Mouse (Mus musculus) left cerebral cortex, postnatal 10 days (tissue): ENCODE measurements around the gene Sdf2l1. TPM values are rescaled to one million over a fixed set of nuclear protein-coding genes. Genes with fewer than 3 reads are reported as not detected.
A peak's percentile ranks its signal among the peaks of the same experiment; 100 is the strongest.

Source experiments
- DNase-seq, 2 experiments: peaks; one replicate each; pipeline ENCODE4 v3.0.0; 2021 to 2022; ENCODE audit warnings: low spot score in 2 of 2, mixed read lengths in 1 of 2; ENCODE audit errors: extremely low spot score in 1 of 2
- intact Hi-C: fragments of 180-260 bp; cut with DNase I; formaldehyde crosslinking; loops from one replicate; pipeline ENCODE4 v1.15.1; 2025
- total RNA-seq, 2 experiments: library from RNA; stranded (reverse); gene quantifications; 2 replicates each; pipeline ENCODE4 v1.2.3; 2021

Sdf2l1 gene
- total RNA-seq, 2 experiments from 2014 or later = 10.5 to 11.5 TPM

GRCm38 (mm10) chr16:17127292-17127691 is 4.9 kb downstream of the Sdf2l1 start:
- peak in 1 of 2 experiments; percentile 61 for DNase-seq
- intact Hi-C loops = no loop called here

GRCm38 (mm10) chr16:17124871-17125520 is 7.2 kb downstream of the Sdf2l1 start, which contains the start of gene 2610318N02Rik:
Gene 2610318N02Rik (minus strand): TSS chr16:17125167.
- intact Hi-C loops = no loop called here
- DNase-seq = peak; percentile 42 to 84

- no peak for DNase-seq
- intact Hi-C loops = no loop called here
These were observed 7.9 kb downstream of the Sdf2l1 start for GRCm38 (mm10) chr16:17124119-17124870.

- intact Hi-C loops = no loop called here
- no peak for DNase-seq
These were observed 10.6 kb downstream of the Sdf2l1 start for GRCm38 (mm10) chr16:17121569-17121968.

- intact Hi-C loops = no loop called here
- no peak for DNase-seq
These were observed 14.8 kb downstream of the Sdf2l1 start for GRCm38 (mm10) chr16:17117309-17117799.

GRCm38 (mm10) chr16:17110771-17111743 is 21.1 kb downstream of the Sdf2l1 start, which contains the start of gene Ppil2:
Gene Ppil2 (minus strand): TSS chr16:17111257.
- intact Hi-C loops = no loop called here
- peak; percentile 66 to 76 for DNase-seq

GRCm38 (mm10) chr16:17104600-17104999 is 27.6 kb downstream of the Sdf2l1 start:
- DNase-seq = no peak
- intact Hi-C loops = no loop called here

GRCm38 (mm10) chr16:17102630-17103220 is 29.5 kb downstream of the Sdf2l1 start:
- DNase-seq = no peak
- intact Hi-C loops = no loop called here

- DNase-seq = no peak
- intact Hi-C loops = loop anchor here (10.0 kb wide), 1 partner anchor 178 kb away; the partner anchor contains the start of gene Tmem191c
These were observed 35.2 kb downstream of the Sdf2l1 start for GRCm38 (mm10) chr16:17096938-17097337.

GRCm38 (mm10) chr16:17088346-17088745 is 43.8 kb downstream of the Sdf2l1 start:
- intact Hi-C loops = no loop called here

GRCm38 (mm10) chr16:17086669-17087193 is 45.5 kb downstream of the Sdf2l1 start:
- intact Hi-C loops = no loop called here
- no peak for DNase-seq

More at GRCm38 (mm10) chr16:17088346-17088745, 43.8 kb downstream of the Sdf2l1 start:
- no peak for DNase-seq

- DNase-seq = no peak
- intact Hi-C loops = no loop called here
These were observed 45.9 kb downstream of the Sdf2l1 start for GRCm38 (mm10) chr16:17086241-17086640.

GRCm38 (mm10) chr16:17085636-17086035 is 46.5 kb downstream of the Sdf2l1 start:
- DNase-seq = no peak
- intact Hi-C loops = no loop called here

GRCm38 (mm10) chr16:17082121-17082792 is 49.9 kb downstream of the Sdf2l1 start:
- DNase-seq = no peak
- intact Hi-C loops = no loop called here
